Mouse (Mus musculus) midbrain, embryonic 12.5 days (tissue): ENCODE measurements around the gene Nisch. TPM values are rescaled to one million over a fixed set of nuclear protein-coding genes. Genes with fewer than 3 reads are reported as not detected.

ENCODE experiments used
- ATAC-seq: fragments of 200-750 bp; cut with Nextera tagmentation; 2 replicates; pipeline ENCODE4 v1.8.0; 2017; ENCODE audit warnings: low read depth, moderate TSS enrichment, moderate library complexity; ENCODE audit not compliant: low FRiP score
- H3K27ac ChIP-seq: fragments of 300-500 bp; sonication (generic); replicated peaks from 2 replicates; pipeline ENCODE4 v1.5.1; 2016; ENCODE audit warnings: mild to moderate bottlenecking
- H3K27me3 ChIP-seq: fragments of 300-500 bp; sonication (generic); 2 replicates; pipeline ENCODE4 v1.6.1; 2016; ENCODE audit warnings: mild to moderate bottlenecking
- H3K36me3 ChIP-seq: fragments of 300-500 bp; sonication (generic); 2 replicates; pipeline ENCODE4 v1.6.1; 2016
- H3K4me1 ChIP-seq: fragments of 300-500 bp; sonication (generic); 2 replicates; pipeline ENCODE4 v1.6.1; 2016
- H3K4me2 ChIP-seq: fragments of 300-500 bp; sonication (generic); replicated peaks from 2 replicates; pipeline ENCODE4 v1.6.1; 2016; ENCODE audit warnings: mild to moderate bottlenecking, moderate library complexity
- H3K4me3 ChIP-seq: fragments of 300-500 bp; sonication (generic); 2 replicates; pipeline ENCODE4 v1.5.1; 2016; ENCODE audit warnings: mild to moderate bottlenecking
- H3K9ac ChIP-seq: fragments of 300-500 bp; sonication (generic); replicated peaks from 2 replicates; pipeline ENCODE4 v1.6.1; 2016; ENCODE audit warnings: mild to moderate bottlenecking, moderate library complexity
- H3K9me3 ChIP-seq: fragments of 300-500 bp; sonication (generic); 2 replicates; pipeline ENCODE4 v1.6.1; 2016; ENCODE audit warnings: mild to moderate bottlenecking
- WGBS: fragments of 180-500 bp; shearing (Covaris S2); methylation state at CpG from one replicate; pipeline ENCODE4 v1.1.7; 2016; 5-methylcytosine and 5-hydroxymethylcytosine counted together
- polyA plus RNA-seq: library from polyadenylated mRNA; unstranded; fragments of >200 nt; fragmentation: Nextera tagmentation; extraction: Ambion mirVana; gene quantifications from 2 replicates; pipeline ENCODE4 v1.2.1, GENCODE M21; 2016

Gene Nisch
- polyA plus RNA-seq, 1 experiment from 2014 or later, result 480 TPM

GRCm38 (mm10) chr14:31138897-31139429, 77.8 kb downstream of the Nisch start:
- H3K4me3 ChIP-seq, result no peak overlapping the region
- no peak for ATAC-seq

DNA sequence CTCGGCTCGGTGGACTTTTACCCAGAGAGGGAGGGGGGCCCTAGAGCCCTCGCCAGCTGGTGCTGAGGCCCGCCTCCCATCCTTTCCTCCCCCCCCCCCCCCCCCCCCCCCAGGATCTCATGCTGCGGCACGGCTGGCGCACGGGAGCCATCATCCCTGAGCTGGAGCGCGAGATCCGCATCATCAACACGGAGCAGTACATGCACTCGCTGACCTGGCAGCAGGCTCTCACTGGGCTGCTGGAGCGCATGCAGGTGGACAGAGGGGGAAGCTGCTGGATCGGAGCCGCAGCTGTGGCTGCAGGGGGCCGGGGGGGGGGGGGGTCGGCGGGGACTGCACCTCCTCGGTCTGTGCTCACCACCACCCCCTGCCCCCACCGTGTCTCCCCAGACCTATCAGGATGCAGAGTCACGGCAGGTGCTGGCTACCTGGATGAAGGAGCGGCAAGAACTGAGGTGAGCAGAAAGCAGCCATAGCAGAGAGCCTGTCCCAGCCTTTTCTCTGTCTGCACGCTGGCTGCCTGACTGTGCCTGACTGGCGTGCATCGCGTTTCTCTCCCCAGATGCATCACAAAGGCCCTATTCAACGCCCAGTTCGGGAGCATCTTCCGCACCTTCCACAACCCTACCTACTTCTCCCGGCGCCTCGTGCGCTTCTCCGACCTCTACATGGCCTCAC, 78.4 kb downstream of the Nisch start:
- Histone ChIP-seq H3K4me1 (peaks cover 10% of the 10 kb centered on the region), H3K36me3 (peaks cover 95% of the 10 kb centered on the region), H3K4me2 (no peak overlapping the region), H3K9me3 (no peaks in the 10 kb centered on the region), H3K4me3 (no peak overlapping the region), H3K27ac (0 out of 2 replicates have a peak overlapping the region, but pooled peaks have one; percentile 15), H3K27me3 (no peaks in the 10 kb centered on the region), H3K9ac (no peak overlapping the region)
- ATAC-seq, result no peak
- 87% methylated on average over 23 of the region's 35 CpGs for WGBS

More at GRCm38 (mm10) chr14:31138897-31139429, 77.8 kb downstream of the Nisch start:
- H3K27ac ChIP-seq, result 0 out of 2 replicates have a peak overlapping the region, but pooled peaks have one; percentile 15
- 97% methylated on average over 9 of the region's 9 CpGs for WGBS
- H3K36me3 ChIP-seq, result peaks cover 89% of the 10 kb centered on the region
- no peak overlapping the region for H3K4me2 ChIP-seq
- no peak overlapping the region for H3K9ac ChIP-seq
- 0 out of 2 replicates have a peak, but pooled peaks cover 5% of the 10 kb centered on the region for H3K4me1 ChIP-seq
- H3K9me3 ChIP-seq, result no peaks in the 10 kb centered on the region
- H3K27me3 ChIP-seq, result no peaks in the 10 kb centered on the region

DNA sequence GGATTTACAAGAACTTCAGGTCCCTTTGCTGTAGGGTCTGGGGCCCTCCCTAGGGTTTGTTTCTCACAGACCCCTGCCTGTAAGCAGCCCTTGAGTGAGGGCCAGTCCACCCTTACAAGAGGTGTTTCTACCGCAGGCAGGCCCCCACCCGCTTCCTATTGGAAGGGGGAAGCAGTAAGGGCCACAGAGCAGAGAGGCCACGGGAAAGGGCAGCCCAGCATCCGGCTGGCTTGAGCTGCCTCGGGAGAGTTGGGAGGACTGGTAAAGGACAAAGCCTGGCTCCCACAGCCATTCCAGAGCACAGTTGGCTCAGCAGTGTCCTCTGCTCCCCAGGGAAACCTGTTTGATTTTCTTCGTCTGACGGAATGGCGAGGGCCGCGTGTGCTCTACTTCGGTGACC, 79.0 kb downstream of the Nisch start:
- no peaks in the 10 kb centered on the region for H3K9me3 ChIP-seq
- 85% methylated on average over 11 of the region's 11 CpGs for WGBS
- H3K27me3 ChIP-seq, result no peaks in the 10 kb centered on the region
- no peak overlapping the region for H3K4me2 ChIP-seq
- peaks cover 97% of the 10 kb centered on the region for H3K36me3 ChIP-seq
- no peak for ATAC-seq
- no peak overlapping the region for H3K4me3 ChIP-seq
- no peak overlapping the region for H3K9ac ChIP-seq
- peaks cover 15% of the 10 kb centered on the region for H3K4me1 ChIP-seq
- no peak overlapping the region for H3K27ac ChIP-seq

DNA sequence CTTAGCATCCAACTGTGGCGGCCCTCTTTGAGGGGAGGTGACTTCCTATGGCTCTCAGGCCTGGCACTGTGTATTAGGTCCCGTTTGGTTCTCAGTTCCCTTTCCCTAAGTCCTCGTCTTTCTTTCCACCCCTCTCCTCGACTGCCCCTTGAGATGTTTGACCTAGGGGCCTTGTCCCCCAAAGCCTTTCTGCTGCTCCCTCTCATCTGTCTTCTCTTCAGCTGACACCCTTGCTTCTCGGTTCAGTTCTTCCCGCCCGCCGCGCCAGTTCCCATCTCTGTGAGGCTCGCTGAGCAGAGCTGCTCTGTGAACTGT, 79.5 kb downstream of the Nisch start:
- Histone ChIP-seq H3K4me1 (peaks cover 21% of the 10 kb centered on the region), H3K36me3 (peaks cover 91% of the 10 kb centered on the region), H3K4me2 (no peak overlapping the region), H3K27ac (no peak overlapping the region), H3K27me3 (no peaks in the 10 kb centered on the region), H3K9me3 (no peaks in the 10 kb centered on the region), H3K4me3 (no peak overlapping the region), H3K9ac (no peak overlapping the region)
- ATAC-seq, result no peak
- WGBS, result 83% methylated on average over 10 of the region's 10 CpGs

DNA sequence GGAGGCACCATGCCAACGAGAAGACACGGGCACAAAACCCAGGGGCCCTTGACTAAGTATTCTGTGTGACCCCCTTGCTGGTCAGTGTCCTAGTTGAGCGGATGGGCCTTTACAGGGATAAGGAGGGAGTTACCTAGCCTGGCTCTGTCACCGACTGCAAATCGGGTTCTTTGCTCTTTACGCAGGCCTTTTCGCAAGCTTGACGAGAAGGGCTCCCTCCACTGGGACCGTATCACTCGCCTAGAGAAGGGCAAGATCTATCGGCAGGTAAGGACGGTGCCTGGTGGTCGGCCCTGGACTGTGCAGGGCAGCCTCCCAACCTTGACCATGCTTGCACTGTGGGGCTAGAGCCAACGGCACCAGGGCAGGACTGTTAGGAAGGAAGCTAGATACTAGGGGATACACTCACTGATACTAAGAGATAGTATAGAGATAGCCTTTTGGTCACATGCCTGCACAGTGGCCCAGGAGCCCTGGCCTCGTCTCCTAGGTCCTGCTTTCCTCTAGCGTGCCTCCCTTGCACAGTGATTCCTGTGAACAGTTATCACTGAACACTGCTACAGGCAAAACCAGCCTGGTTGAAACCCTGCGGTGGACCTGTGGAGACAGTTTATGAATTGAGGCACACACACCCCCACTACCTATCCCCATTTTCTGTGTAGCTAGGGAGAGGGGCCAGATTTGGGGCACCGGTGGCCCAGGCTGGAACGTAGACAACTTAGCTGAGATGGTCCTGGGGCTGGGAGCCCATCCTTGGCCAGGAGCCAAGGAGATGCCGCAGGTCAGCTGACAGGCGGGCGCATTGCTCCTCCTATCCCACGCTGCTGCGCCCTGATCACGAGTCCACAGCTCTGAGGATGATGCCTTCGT, 80.1 kb downstream of the Nisch start:
- 94% methylated on average over 26 of the region's 26 CpGs for WGBS
- Histone ChIP-seq H3K4me2 (no peak overlapping the region), H3K9ac (no peak overlapping the region), H3K4me1 (peaks cover 27% of the 10 kb centered on the region), H3K27ac (no peak overlapping the region), H3K27me3 (no peaks in the 10 kb centered on the region), H3K36me3 (peaks cover 85% of the 10 kb centered on the region), H3K4me3 (no peak overlapping the region), H3K9me3 (no peaks in the 10 kb centered on the region)
- ATAC-seq, result no peak

- Histone ChIP-seq H3K36me3 (peaks cover 76% of the 10 kb centered on the region), H3K4me3 (no peak overlapping the region), H3K9ac (no peak overlapping the region), H3K27ac (no peak overlapping the region), H3K4me1 (peaks cover 29% of the 10 kb centered on the region), H3K4me2 (no peak overlapping the region), H3K9me3 (no peaks in the 10 kb centered on the region), H3K27me3 (no peaks in the 10 kb centered on the region)
- WGBS, result 97% methylated on average over 34 of the region's 34 CpGs
- ATAC-seq, result no peak
These were observed 81.0 kb downstream of the Nisch start for GRCm38 (mm10) chr14:31135495-31136410.

DNA sequence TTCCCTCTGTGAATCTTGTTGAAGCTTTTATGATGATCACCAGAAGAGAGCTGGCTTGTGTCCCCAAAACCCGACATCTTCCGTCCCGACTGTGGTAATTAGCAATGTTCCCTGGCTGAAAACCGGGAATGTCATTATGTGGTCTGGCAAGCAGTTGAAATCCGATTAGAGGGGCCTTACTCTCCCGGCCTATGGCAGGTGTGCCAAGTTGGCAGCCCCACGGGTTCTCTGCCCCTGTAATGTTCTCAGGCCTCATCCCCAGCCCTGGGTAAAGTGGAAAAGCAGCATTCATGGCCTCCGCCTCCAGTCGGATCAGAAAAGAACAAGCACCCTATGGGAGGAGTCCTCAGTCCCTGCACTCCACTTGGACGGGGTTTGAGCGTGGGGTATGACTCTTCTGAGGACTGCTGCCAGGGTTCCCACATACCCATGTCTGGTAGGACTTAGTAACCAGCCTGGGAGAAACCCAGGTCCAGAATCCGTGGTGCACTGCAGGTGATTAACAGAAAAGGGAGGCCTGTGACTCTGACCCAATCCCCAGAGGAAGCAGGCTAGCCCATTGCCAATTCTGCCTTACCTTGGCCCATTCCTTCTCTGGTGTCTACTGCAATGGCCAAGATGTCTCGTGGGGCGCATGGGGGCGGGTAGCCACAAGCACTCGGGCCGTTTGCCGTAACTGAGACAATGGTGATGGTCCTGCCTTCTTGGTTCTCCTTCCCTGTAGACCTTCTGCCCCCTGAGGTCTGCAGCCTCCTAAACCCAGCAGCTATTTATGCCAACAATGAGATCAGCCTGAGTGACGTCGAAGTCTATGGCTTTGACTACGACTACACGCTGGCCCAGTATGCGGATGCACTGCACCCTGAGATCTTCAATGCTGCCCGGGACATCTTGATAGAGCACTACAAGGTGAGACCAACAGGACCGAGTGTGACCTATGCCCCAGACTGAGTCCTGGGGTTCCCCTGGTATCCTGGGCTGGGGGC, 82.4 kb downstream of the Nisch start:
- Histone ChIP-seq H3K27me3 (no peaks in the 10 kb centered on the region), H3K4me3 (no peak overlapping the region), H3K9ac (no peak overlapping the region), H3K9me3 (no peaks in the 10 kb centered on the region), H3K4me2 (no peak overlapping the region), H3K27ac (no peak overlapping the region), H3K4me1 (peaks cover 35% of the 10 kb centered on the region), H3K36me3 (peaks cover 62% of the 10 kb centered on the region)
- 92% methylated on average over 25 of the region's 25 CpGs for WGBS
- ATAC-seq, result no peak

- ATAC-seq, result no peak
- peak overlapping the region; percentile 36; the same call in 1 of the 2 replicates for H3K27ac ChIP-seq
- 82% methylated on average over 11 of the region's 11 CpGs for WGBS
- H3K4me1 ChIP-seq, result peaks cover 37% of the 10 kb centered on the region
- H3K27me3 ChIP-seq, result no peaks in the 10 kb centered on the region
- peak overlapping the region; percentile 74 for H3K4me2 ChIP-seq
- no peaks in the 10 kb centered on the region for H3K9me3 ChIP-seq
- peaks cover 50% of the 10 kb centered on the region for H3K36me3 ChIP-seq
- H3K9ac ChIP-seq, result peak overlapping the region; percentile 95
- peak overlapping the region; percentile 84; the same call in 1 of the 2 replicates for H3K4me3 ChIP-seq
These were observed 83.6 kb downstream of the Nisch start for GRCm38 (mm10) chr14:31133023-31133665.

DNA sequence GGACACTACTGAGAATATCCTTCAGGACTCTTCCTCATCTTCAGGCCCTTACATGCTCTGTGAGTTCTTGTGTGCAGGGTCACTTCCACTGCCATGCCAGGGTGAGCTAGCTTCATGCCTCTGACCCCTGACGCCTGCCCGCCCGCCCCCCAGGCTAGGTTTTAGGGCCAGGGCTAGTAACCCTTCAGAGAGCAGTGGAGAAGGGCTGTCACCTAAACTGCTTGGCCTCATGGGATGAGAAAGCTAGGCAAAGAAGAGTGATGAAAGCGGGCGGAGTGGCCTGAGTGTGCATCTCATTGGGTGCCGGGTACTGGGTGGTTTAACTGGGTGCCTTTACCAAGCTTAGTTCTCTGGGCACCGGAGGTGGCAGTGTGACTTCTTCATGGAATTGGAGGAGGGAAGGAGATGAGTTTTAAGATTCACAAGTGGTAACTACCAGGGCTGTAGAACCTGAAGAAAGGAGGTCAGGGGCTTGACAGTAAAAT, 84.2 kb downstream of the Nisch start:
- WGBS, result 80% methylated on average over 7 of the region's 7 CpGs
- Histone ChIP-seq H3K4me2 (peak overlapping the region; percentile 74), H3K27ac (no peak overlapping the region), H3K9me3 (no peaks in the 10 kb centered on the region), H3K9ac (peak overlapping the region; percentile 95), H3K27me3 (no peaks in the 10 kb centered on the region), H3K4me3 (peak overlapping the region; percentile 84), H3K4me1 (peaks cover 40% of the 10 kb centered on the region), H3K36me3 (peaks cover 44% of the 10 kb centered on the region)
- ATAC-seq, result no peak

- peak overlapping the region; percentile 74 for H3K4me2 ChIP-seq
- H3K4me3 ChIP-seq, result peak overlapping the region; percentile 84
- H3K9ac ChIP-seq, result peak overlapping the region; percentile 95
- peaks cover 44% of the 10 kb centered on the region for H3K4me1 ChIP-seq
- no peaks in the 10 kb centered on the region for H3K27me3 ChIP-seq
- WGBS, result 8% methylated on average over 6 of the region's 6 CpGs
- H3K9me3 ChIP-seq, result no peaks in the 10 kb centered on the region
- H3K36me3 ChIP-seq, result peaks cover 39% of the 10 kb centered on the region
- 0 out of 2 replicates have a peak overlapping the region, but pooled peaks have one; percentile 35 for H3K27ac ChIP-seq
- ATAC-seq, result no peak
These were observed 84.7 kb downstream of the Nisch start for GRCm38 (mm10) chr14:31132031-31132430.
